Mouse (Mus musculus) hindbrain, embryonic 13.5 days (tissue): ENCODE results near the gene Sorcs3. TPM values are rescaled to one million over a fixed set of nuclear protein-coding genes. Genes with fewer than 3 reads are reported as not detected.
A peak's percentile ranks its signal among the peaks of the same experiment; 100 is the strongest.

ENCODE experiments used
- ATAC-seq: fragments of 200-750 bp; cut with Nextera tagmentation; 2 replicates; pipeline ENCODE4 v1.8.0; 2017; ENCODE audit warnings: moderate TSS enrichment; ENCODE audit not compliant: low FRiP score
- H3K27ac ChIP-seq: fragments of 300-500 bp; sonication (generic); 2 replicates; pipeline ENCODE4 v1.5.1; 2015; ENCODE audit warnings: inconsistent platforms, mild to moderate bottlenecking, moderate library complexity
- H3K27me3 ChIP-seq: fragments of 300-500 bp; sonication (generic); 2 replicates; pipeline ENCODE4 v1.6.1; 2015; ENCODE audit warnings: mild to moderate bottlenecking, inconsistent platforms
- H3K36me3 ChIP-seq: fragments of 300-500 bp; sonication (generic); 2 replicates; pipeline ENCODE4 v1.6.1; 2015; ENCODE audit warnings: mild to moderate bottlenecking, inconsistent platforms
- H3K4me1 ChIP-seq: fragments of 300-500 bp; sonication (generic); replicated peaks from 2 replicates; pipeline ENCODE4 v1.6.1; 2015; ENCODE audit warnings: inconsistent platforms
- H3K4me2 ChIP-seq: fragments of 300-500 bp; sonication (generic); 2 replicates; pipeline ENCODE4 v1.6.1; 2015; ENCODE audit warnings: inconsistent platforms, mild to moderate bottlenecking, moderate library complexity
- H3K4me3 ChIP-seq: fragments of 300-500 bp; sonication (generic); 2 replicates; pipeline ENCODE4 v1.5.1; 2015; ENCODE audit warnings: mild to moderate bottlenecking, inconsistent platforms
- H3K9ac ChIP-seq: fragments of 300-500 bp; sonication (generic); 2 replicates; pipeline ENCODE4 v1.6.1; 2015; ENCODE audit warnings: mild to moderate bottlenecking, inconsistent platforms
- H3K9me3 ChIP-seq: fragments of 300-500 bp; sonication (generic); 2 replicates; pipeline ENCODE4 v1.6.1; 2016; ENCODE audit warnings: inconsistent platforms
- WGBS: fragments of 180-500 bp; shearing (Covaris S2); methylation state at CpG from one replicate; pipeline ENCODE4 v1.1.7; 2015; 5-methylcytosine and 5-hydroxymethylcytosine counted together
- polyA plus RNA-seq: library from polyadenylated mRNA; unstranded; fragments of >200 nt; fragmentation: Nextera tagmentation; extraction: Ambion mirVana; gene quantifications from 2 replicates; pipeline ENCODE4 v1.2.1, GENCODE M21; 2015

Sorcs3 gene
- polyA plus RNA-seq, 1 experiment from 2014 or later = 10.9 TPM

DNA sequence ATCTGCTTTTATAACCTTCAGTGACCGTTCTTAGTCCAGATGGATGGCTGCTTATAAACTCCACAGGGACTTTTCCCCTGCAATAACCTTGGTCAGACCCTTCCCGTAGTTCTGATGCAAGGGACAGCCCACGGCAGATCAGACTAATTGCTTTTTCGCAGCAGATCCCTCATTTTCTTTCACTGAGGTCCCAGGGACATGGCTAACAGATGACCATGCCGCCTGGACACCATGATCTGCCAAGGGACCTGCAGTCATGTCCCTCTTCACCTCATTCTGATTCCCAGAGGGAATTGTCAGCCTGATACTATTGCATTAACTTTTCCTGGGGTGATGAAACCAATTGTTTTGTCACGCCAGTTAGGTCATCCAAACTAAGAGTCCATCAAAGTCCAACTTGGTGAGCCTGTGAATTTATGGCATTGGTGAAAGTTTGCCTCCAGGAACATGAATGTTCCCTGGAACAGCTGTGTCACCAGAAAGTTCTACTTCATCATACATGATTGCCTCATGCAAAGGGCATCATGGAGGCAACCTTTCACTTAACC is 494.4 kb downstream of the Sorcs3 start:
- Histone ChIP-seq H3K36me3 (no peaks in the 10 kb centered on the region), H3K9ac (no peak overlapping the region)

DNA sequence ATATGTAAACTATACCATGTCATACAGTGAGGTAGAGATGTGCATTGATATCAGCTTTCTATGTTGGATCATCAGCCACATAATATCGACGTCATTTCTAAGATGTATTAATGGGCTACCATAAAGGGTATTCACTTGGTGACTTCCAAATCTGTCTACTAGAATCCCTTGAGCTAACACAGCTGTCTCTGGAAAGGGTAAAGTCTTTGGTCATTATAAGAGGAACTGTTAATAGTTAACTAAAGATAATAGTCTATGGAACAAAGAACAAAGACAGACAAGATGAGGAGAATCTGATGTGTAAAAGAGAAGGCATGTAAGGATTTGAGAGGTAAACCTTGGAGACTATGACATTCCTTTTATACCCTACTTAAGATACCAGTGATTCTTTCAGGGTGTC is 497.9 kb downstream of the Sorcs3 start:
- H3K36me3 ChIP-seq = no peaks in the 10 kb centered on the region
- no peak overlapping the region for H3K27ac ChIP-seq
- no peak overlapping the region for H3K9ac ChIP-seq
- peaks cover 6% of the 10 kb centered on the region; the same call in 1 of the 2 replicates for H3K4me1 ChIP-seq
- H3K4me2 ChIP-seq = no peak overlapping the region
- no peaks in the 10 kb centered on the region for H3K9me3 ChIP-seq
- WGBS = 89% methylated on average over 2 of the region's 2 CpGs
- H3K4me3 ChIP-seq = no peak overlapping the region
- H3K27me3 ChIP-seq = no peaks in the 10 kb centered on the region
- no peak for ATAC-seq

More for the DNA sequence above, 494.4 kb downstream of the Sorcs3 start:
- WGBS = 41% methylated on average over 6 of the region's 6 CpGs
- H3K4me2 ChIP-seq = no peak overlapping the region
- H3K4me3 ChIP-seq = no peak overlapping the region
- no peaks in the 10 kb centered on the region for H3K4me1 ChIP-seq
- H3K27ac ChIP-seq = no peak overlapping the region
- no peak for ATAC-seq
- no peaks in the 10 kb centered on the region for H3K27me3 ChIP-seq
- no peaks in the 10 kb centered on the region for H3K9me3 ChIP-seq

DNA sequence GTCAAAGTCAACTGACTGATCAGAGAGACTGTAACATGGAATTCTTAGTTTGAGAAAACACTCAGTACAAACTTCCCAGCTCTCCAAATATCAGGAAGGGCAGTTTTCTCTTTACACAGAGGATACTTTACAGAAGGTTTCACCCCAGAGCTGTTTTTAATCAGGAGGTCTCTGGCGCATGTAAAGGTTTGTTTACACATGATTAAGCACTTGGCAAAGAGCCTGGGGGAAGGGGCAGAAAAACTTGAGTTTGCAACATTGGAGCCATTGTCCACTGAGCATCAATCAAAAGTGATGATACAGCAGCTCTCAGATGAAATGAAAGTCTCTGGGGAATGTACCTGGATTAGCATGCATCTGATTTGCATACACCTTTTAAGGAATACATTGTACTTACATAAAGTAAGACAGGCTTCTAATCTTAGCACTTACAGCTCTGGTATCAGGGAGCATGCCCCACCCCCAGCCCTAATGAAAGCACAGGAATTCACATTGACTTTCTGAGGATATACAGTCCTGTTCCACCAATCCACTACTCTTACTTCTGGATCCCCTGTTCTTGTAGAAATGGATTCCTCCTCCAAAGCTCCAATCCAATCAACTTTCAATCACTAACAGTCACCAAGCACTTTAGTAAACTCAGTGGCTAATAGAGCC is 500.6 kb downstream of the Sorcs3 start:
- no peaks in the 10 kb centered on the region for H3K36me3 ChIP-seq
- no peak overlapping the region for H3K4me2 ChIP-seq
- H3K27ac ChIP-seq = no peak overlapping the region
- no peak overlapping the region for H3K9ac ChIP-seq
- H3K9me3 ChIP-seq = no peaks in the 10 kb centered on the region
- H3K4me3 ChIP-seq = no peak overlapping the region
- H3K27me3 ChIP-seq = no peaks in the 10 kb centered on the region
- peaks cover 6% of the 10 kb centered on the region; the same call in 1 of the 2 replicates for H3K4me1 ChIP-seq
- 2% methylated on average over 1 of the region's 1 CpGs for WGBS
- ATAC-seq = 0 out of 2 replicates have a peak, but pooled peaks have one; percentile 13

DNA sequence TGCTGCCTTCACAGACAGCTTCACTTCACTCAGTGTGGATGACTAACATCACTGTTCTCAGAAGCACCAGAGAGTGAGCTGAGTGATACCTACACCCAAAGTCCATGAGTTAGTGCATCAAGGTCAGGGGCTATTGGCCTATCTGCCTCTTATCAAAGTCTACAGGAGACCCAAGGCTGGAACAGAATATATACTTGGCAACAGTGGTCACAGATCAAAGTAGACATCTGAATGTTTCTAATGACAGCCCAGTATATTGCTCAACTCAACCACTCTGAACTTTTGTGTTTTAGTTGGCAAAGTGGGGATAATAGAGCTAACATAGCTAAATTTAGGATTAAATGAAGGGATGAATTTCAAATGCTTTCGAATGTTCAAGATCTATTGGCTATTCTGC is 501.1 kb downstream of the Sorcs3 start:
- no peaks in the 10 kb centered on the region for H3K36me3 ChIP-seq
- WGBS = 92% methylated on average over 1 of the region's 1 CpGs
- no peak for ATAC-seq
- no peaks in the 10 kb centered on the region for H3K9me3 ChIP-seq
- peaks cover 6% of the 10 kb centered on the region; the same call in 1 of the 2 replicates for H3K4me1 ChIP-seq
- no peak overlapping the region for H3K9ac ChIP-seq
- H3K4me3 ChIP-seq = no peak overlapping the region
- H3K4me2 ChIP-seq = no peak overlapping the region
- H3K27me3 ChIP-seq = no peaks in the 10 kb centered on the region
- H3K27ac ChIP-seq = no peak overlapping the region

DNA sequence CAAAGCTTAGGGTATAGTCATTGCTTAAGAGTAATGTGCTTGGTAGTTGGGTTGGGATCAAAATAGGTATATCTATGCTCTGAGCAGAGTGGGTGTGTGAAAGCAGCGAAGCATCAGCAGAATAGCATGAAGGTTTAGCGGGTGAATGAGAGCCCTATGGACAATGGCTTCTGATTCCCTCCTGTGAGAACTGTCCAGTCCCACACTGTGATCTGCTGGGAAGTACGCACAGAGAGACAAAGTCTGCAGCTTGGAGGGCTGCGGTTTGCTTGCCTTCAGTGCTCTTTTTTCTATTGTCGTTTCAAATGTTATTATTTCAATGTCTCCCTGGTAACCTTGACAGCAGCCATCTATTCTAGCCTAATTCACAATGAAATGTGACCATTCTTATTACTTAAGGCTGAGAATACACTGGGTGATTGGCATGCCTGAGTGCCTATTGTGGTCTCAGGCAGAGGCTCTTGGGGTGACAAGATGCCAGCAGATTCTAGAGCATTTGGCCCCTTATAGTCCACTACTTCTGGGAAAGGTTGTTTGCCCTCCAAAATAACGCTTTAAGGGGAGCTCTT is 520.1 kb downstream of the Sorcs3 start:
- Histone ChIP-seq H3K27me3 (no peaks in the 10 kb centered on the region), H3K27ac (peak overlapping the region; percentile 27; the same call in 1 of the 2 replicates), H3K4me2 (no peak overlapping the region), H3K36me3 (no peaks in the 10 kb centered on the region), H3K4me1 (peaks cover 15% of the 10 kb centered on the region), H3K4me3 (no peak overlapping the region), H3K9ac (no peak overlapping the region), H3K9me3 (no peaks in the 10 kb centered on the region)
- 14% methylated on average over 6 of the region's 6 CpGs for WGBS
- ATAC-seq = peak; percentile 59; the same call in 1 of the 2 replicates

DNA sequence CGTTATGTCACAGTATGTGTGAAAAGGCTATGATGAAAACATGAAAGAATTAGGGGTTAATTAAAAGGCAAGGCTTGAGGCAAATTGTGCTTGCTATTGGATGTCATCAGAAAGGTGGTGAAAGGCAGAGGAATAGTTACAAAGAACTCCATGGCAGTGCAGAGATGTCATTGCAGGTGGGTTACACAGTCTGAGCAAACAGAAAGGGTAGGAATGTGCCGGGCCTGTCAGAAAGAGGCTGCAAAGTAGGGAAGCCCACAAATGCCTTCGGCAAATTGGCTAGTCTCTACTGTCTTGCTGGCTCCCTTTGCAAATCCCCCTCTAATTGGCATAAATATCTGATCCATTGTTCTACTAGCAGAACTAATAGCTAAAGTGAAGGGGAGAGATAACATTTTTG is 521.2 kb downstream of the Sorcs3 start:
- no peaks in the 10 kb centered on the region for H3K27me3 ChIP-seq
- H3K4me1 ChIP-seq = peaks cover 15% of the 10 kb centered on the region
- WGBS = 36% methylated on average over 3 of the region's 3 CpGs
- no peak overlapping the region for H3K4me3 ChIP-seq
- H3K9ac ChIP-seq = no peak overlapping the region
- H3K9me3 ChIP-seq = no peaks in the 10 kb centered on the region
- H3K27ac ChIP-seq = no peak overlapping the region
- no peaks in the 10 kb centered on the region for H3K36me3 ChIP-seq
- no peak for ATAC-seq
- H3K4me2 ChIP-seq = no peak overlapping the region

DNA sequence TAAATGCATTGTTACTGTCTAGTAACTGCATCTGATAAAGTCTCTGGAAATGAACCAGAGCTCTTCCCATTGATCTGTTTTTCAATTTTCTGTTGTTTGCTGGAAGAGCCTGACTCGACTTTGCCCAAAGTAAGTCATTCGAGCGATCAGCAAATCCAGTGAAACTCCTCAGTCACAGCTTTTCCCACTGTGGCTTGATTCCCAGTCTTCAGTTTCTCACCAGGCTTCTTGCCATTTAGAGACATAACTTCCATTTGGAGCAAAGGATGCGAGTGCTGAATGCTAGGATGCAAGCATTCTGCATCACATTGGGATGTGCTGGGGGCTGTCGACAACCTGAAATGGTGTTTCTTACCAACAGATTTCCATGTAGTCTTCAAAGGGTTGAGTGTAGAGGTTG is 521.8 kb downstream of the Sorcs3 start:
- no peaks in the 10 kb centered on the region for H3K9me3 ChIP-seq
- 92% methylated on average over 5 of the region's 5 CpGs for WGBS
- H3K4me2 ChIP-seq = no peak overlapping the region
- no peaks in the 10 kb centered on the region for H3K36me3 ChIP-seq
- no peaks in the 10 kb centered on the region for H3K27me3 ChIP-seq
- H3K9ac ChIP-seq = no peak overlapping the region
- peaks cover 15% of the 10 kb centered on the region for H3K4me1 ChIP-seq
- no peak for ATAC-seq
- H3K27ac ChIP-seq = no peak overlapping the region
- no peak overlapping the region for H3K4me3 ChIP-seq

DNA sequence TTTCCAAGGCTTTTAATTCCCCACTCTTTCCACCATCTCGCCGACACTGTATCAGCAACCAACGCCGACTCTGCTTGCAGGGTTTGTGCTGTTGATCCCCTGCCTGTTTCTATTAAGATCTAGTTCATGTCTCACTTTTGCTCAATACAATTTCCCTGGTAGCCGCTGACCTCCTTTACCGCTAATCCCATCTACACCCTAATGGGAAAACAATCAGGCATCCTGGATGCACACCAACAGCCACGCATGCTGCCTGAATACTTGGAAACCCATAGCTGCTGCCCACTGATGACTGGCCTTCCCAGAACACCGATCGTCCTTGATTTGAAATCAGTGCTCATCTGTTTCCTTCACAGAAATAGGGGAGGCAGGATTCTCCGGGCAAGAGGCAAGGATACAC is 525.9 kb downstream of the Sorcs3 start:
- H3K9ac ChIP-seq = no peak overlapping the region
- no peaks in the 10 kb centered on the region for H3K36me3 ChIP-seq
- no peak overlapping the region for H3K27ac ChIP-seq
- no peak overlapping the region for H3K4me3 ChIP-seq
- no peaks in the 10 kb centered on the region for H3K9me3 ChIP-seq
- WGBS = 74% methylated on average over 10 of the region's 10 CpGs
- no peak for ATAC-seq
- no peak overlapping the region for H3K4me2 ChIP-seq
- H3K27me3 ChIP-seq = no peaks in the 10 kb centered on the region
- peaks cover 6% of the 10 kb centered on the region for H3K4me1 ChIP-seq

DNA sequence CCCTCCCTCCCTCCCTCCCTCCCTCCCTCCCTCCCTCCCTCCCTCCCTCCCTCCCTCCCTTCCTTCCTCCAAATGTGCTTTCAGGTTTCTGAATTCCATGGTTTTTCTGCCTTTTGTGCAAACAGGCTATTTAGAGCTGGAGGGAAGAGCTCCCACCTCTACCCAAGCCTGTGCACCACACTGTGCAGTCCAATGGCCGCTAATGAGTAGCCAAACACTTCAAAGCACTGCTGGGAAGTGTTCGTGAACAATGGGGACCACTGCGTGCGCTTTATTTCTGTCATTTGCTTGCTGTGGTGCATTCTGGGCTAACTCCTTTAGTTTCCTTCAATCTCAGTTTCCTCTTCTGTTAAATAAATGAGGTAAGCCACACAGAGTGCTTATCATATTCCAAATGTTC is 528.5 kb downstream of the Sorcs3 start:
- Histone ChIP-seq H3K4me3 (no peak overlapping the region), H3K27ac (no peak overlapping the region), H3K36me3 (no peaks in the 10 kb centered on the region), H3K4me1 (no peaks in the 10 kb centered on the region), H3K4me2 (no peak overlapping the region), H3K9ac (no peak overlapping the region), H3K9me3 (no peaks in the 10 kb centered on the region), H3K27me3 (no peaks in the 10 kb centered on the region)
- 32% methylated on average over 4 of the region's 4 CpGs for WGBS
- ATAC-seq = no peak

DNA sequence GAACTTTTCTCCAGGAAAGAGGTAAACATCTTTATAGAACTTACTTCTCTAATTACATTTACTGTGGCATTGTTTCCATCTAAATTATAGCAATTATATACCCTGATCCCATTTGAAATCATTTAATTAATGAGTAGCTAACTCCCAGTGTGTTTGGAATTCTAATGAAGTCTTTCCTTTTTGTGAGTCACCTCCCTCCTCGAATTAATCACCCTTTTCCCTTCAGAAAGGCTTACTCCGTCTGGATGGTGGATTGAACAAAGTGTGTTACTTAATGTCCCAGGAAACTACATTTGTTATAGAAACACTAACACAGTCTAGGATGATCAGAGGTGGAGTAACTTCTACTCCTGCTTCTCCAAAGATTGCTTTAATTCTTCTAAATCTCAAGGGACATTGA is 531.7 kb downstream of the Sorcs3 start:
- Histone ChIP-seq H3K9me3 (no peaks in the 10 kb centered on the region), H3K27ac (no peak overlapping the region), H3K9ac (no peak overlapping the region), H3K4me2 (no peak overlapping the region), H3K4me1 (no peaks in the 10 kb centered on the region), H3K4me3 (no peak overlapping the region), H3K27me3 (no peaks in the 10 kb centered on the region), H3K36me3 (no peaks in the 10 kb centered on the region)
- WGBS = 19% methylated on average over 2 of the region's 2 CpGs
- no peak for ATAC-seq

DNA sequence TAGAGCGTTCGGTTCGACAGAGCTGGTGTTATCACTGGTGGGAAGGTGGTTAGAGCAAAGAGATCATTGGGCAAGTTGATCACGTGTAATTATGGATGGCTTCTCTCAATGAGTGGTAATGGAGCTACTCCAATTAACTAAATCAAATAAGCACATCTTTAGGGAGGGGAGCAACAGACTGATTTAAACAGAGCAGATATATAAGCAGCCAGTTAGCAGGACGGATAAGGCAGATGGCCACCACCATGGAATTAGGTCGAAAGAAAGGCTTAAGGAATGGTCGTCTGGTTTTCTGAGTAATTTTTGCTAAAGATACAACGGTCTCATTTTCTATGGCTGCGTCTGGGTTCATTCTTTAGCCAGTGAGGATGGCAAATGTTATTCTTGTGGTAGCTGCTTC is 549.3 kb downstream of the Sorcs3 start:
- ATAC-seq = no peak
- no peaks in the 10 kb centered on the region for H3K9me3 ChIP-seq
- 82% methylated on average over 9 of the region's 9 CpGs for WGBS

DNA sequence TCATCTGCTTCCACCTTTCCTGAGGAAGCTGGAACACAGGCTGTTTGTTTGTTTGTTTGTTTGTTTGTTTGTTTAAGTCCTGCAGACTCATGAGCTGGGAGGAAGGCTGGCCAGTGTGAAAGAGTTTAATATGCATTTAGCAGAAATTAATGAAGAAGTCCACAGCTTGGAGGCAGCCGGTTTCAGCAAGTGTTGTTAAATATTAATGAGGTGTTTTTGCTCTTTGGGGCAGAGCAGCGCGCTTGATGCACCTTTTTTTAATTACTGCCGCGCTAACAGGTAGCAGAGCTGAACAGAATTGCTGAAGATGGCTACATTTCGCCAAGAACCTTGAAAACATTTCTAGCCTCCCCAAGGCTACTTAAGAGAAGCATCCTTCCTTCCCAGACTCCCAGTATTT is 551.0 kb downstream of the Sorcs3 start:
- H3K9ac ChIP-seq = no peak overlapping the region
- peaks cover 7% of the 10 kb centered on the region for H3K4me1 ChIP-seq
- H3K4me3 ChIP-seq = no peak overlapping the region
- H3K27me3 ChIP-seq = no peaks in the 10 kb centered on the region
- no peak overlapping the region for H3K4me2 ChIP-seq
- WGBS = 68% methylated on average over 6 of the region's 6 CpGs
- H3K27ac ChIP-seq = no peak overlapping the region
- no peaks in the 10 kb centered on the region for H3K9me3 ChIP-seq
- H3K36me3 ChIP-seq = no peaks in the 10 kb centered on the region
- ATAC-seq = no peak

More for the DNA sequence above, 549.3 kb downstream of the Sorcs3 start:
- Histone ChIP-seq H3K27ac (no peak overlapping the region), H3K27me3 (no peaks in the 10 kb centered on the region), H3K4me1 (peaks cover 7% of the 10 kb centered on the region), H3K4me3 (no peak overlapping the region), H3K4me2 (no peak overlapping the region), H3K9ac (no peak overlapping the region), H3K36me3 (no peaks in the 10 kb centered on the region)

DNA sequence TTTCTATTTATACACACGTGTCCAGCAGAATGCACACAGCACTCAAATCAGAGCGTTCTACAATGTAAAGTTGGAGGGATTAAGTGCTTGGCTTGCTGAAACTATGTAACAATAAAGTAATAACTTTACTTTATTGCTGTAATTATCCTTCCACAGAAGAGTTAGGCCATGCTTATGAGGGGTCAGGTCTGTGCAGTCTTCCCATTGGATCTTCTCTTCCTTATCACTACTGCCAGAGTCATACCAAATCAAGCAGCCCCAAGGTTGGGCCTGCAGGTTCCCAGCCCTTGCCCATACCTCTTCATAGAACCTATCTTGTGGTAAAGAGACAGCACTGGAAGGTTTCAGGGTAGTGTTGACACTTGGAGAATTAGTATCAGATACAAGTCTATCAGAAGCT is 560.7 kb downstream of the Sorcs3 start:
- Histone ChIP-seq H3K36me3 (no peaks in the 10 kb centered on the region), H3K4me1 (no peaks in the 10 kb centered on the region), H3K27ac (no peak overlapping the region), H3K9ac (no peak overlapping the region), H3K4me2 (no peak overlapping the region), H3K27me3 (no peaks in the 10 kb centered on the region), H3K4me3 (no peak overlapping the region), H3K9me3 (no peaks in the 10 kb centered on the region)
- no peak for ATAC-seq
- whole genome bisulfite sequencing = 92% methylated on average over 2 of the region's 2 CpGs
